Mouse (Mus musculus) thymus, adult 2 months (tissue): ENCODE measurements around the gene Lrrc1. TPM values are rescaled to one million over a fixed set of nuclear protein-coding genes. Genes with fewer than 3 reads are reported as not detected.

Source experiments
- DNase-seq: peaks from one replicate; pipeline ENCODE4 v3.0.0; 2021
- H3K27ac ChIP-seq: fragments of 200-500 bp; 2 replicates; pipeline ENCODE4 v1.5.1; 2012; ENCODE audit warnings: low read length, control low read depth; ENCODE audit not compliant: control insufficient read depth, insufficient read depth
- H3K27me3 ChIP-seq: fragments of 200-500 bp; 2 replicates; pipeline ENCODE4 v1.6.1; 2012; ENCODE audit warnings: mild to moderate bottlenecking, low read length, moderate library complexity, mixed read lengths; ENCODE audit not compliant: control insufficient read depth, insufficient read depth
- H3K36me3 ChIP-seq: fragments of 200-500 bp; 2 replicates; pipeline ENCODE4 v1.6.1; 2012; ENCODE audit warnings: mild to moderate bottlenecking, low read length, moderate library complexity; ENCODE audit not compliant: control insufficient read depth, insufficient read depth
- H3K4me1 ChIP-seq: fragments of 200-500 bp; replicated peaks from 2 replicates; pipeline ENCODE4 v1.6.1; 2012; ENCODE audit warnings: low read length; ENCODE audit not compliant: control insufficient read depth, insufficient read depth
- H3K4me3 ChIP-seq: fragments of 200-500 bp; 2 replicates; pipeline ENCODE4 v1.5.1; 2012; ENCODE audit warnings: mild to moderate bottlenecking, low read length, control low read depth, moderate library complexity; ENCODE audit not compliant: control insufficient read depth, insufficient read depth
- CTCF ChIP-seq: fragments of 200-500 bp; IDR thresholded peaks from 2 replicates; pipeline ENCODE4 v1.5.1; 2012; ENCODE audit warnings: mild to moderate bottlenecking, control low read depth, low read length, moderate library complexity, borderline replicate concordance; ENCODE audit not compliant: control insufficient read depth, poor library complexity, insufficient read depth; ENCODE audit errors: extremely low read depth
- POLR2A ChIP-seq: fragments of 200-500 bp; IDR thresholded peaks from 2 replicates; pipeline ENCODE4 v1.6.1; 2012; ENCODE audit warnings: mild to moderate bottlenecking, low read length, control low read depth, moderate library complexity; ENCODE audit not compliant: control insufficient read depth, poor library complexity, insufficient read depth; ENCODE audit errors: extremely low read depth
- WGBS: fragments of 180-500 bp; shearing (Covaris S2); methylation state at CpG from one replicate; pipeline ENCODE4 v1.1.7; 2018; 5-methylcytosine and 5-hydroxymethylcytosine counted together
- polyA plus RNA-seq: library from polyadenylated mRNA; depleted of rRNA; stranded (reverse); fragments of >200 nt; gene quantifications from 2 replicates; pipeline ENCODE4 v1.2.3, GENCODE M21; 2012

Gene Lrrc1
- polyA plus RNA-seq, 1 experiment = 51.3 TPM

GRCm38 (mm10) chr9:77568789-77569506 lies 24.3 kb upstream of the Lrrc1 start:
- Histone ChIP-seq H3K36me3 (no peaks in the 10 kb centered on the region), H3K4me3 (no peak overlapping the region), H3K27me3 (no peaks in the 10 kb centered on the region), H3K27ac (no peak overlapping the region), H3K4me1 (no peaks in the 10 kb centered on the region)
- DNase-seq = no peak
- 92% methylated on average over 13 of the region's 13 CpGs for WGBS
- TF ChIP-seq POLR2A (no peak), CTCF (no peak)

- Histone ChIP-seq H3K27ac (no peak overlapping the region), H3K36me3 (no peaks in the 10 kb centered on the region), H3K4me3 (no peak overlapping the region), H3K4me1 (no peaks in the 10 kb centered on the region), H3K27me3 (no peaks in the 10 kb centered on the region)
- TF ChIP-seq POLR2A (no peak), CTCF (no peak)
- no peak for DNase-seq
Measured at GRCm38 (mm10) chr9:77561827-77562226, 17.2 kb upstream of the Lrrc1 start.

GRCm38 (mm10) chr9:77557963-77558362 lies 13.3 kb upstream of the Lrrc1 start:
- no peak for DNase-seq
- 57% methylated on average over 3 of the region's 3 CpGs for WGBS
- TF ChIP-seq CTCF = no peak
- no peak for TF ChIP-seq POLR2A
- Histone ChIP-seq H3K4me1 (0 out of 2 replicates have a peak, but pooled peaks cover 2% of the 10 kb centered on the region), H3K27ac (no peak overlapping the region), H3K27me3 (no peaks in the 10 kb centered on the region), H3K36me3 (no peaks in the 10 kb centered on the region), H3K4me3 (no peak overlapping the region)

- no peak overlapping the region for H3K4me3 ChIP-seq
- H3K36me3 ChIP-seq = no peaks in the 10 kb centered on the region
- no peak overlapping the region for H3K27ac ChIP-seq
- no peaks in the 10 kb centered on the region for H3K27me3 ChIP-seq
- no peak for DNase-seq
- 94% methylated on average over 4 of the region's 4 CpGs for WGBS
- no peak for TF ChIP-seq POLR2A
- no peak for TF ChIP-seq CTCF
- H3K4me1 ChIP-seq = 0 out of 2 replicates have a peak, but pooled peaks cover 2% of the 10 kb centered on the region
Measured at GRCm38 (mm10) chr9:77557181-77557580, 12.5 kb upstream of the Lrrc1 start.

GRCm38 (mm10) chr9:77556435-77556834 lies 11.8 kb upstream of the Lrrc1 start:
- TF ChIP-seq CTCF (no peak), POLR2A (no peak)
- 94% methylated on average over 9 of the region's 9 CpGs for WGBS
- no peak overlapping the region for H3K4me3 ChIP-seq
- H3K27me3 ChIP-seq = no peaks in the 10 kb centered on the region
- 0 out of 2 replicates have a peak, but pooled peaks cover 2% of the 10 kb centered on the region for H3K4me1 ChIP-seq
- H3K36me3 ChIP-seq = no peaks in the 10 kb centered on the region
- DNase-seq = no peak
- H3K27ac ChIP-seq = no peak overlapping the region

GRCm38 (mm10) chr9:77553465-77553864 lies 8.8 kb upstream of the Lrrc1 start:
- H3K4me1 ChIP-seq = 0 out of 2 replicates have a peak, but pooled peaks cover 2% of the 10 kb centered on the region
- DNase-seq = no peak
- no peak overlapping the region for H3K27ac ChIP-seq
- no peak overlapping the region for H3K4me3 ChIP-seq
- TF ChIP-seq CTCF (no peak), POLR2A (no peak)
- 80% methylated on average over 2 of the region's 2 CpGs for WGBS
- H3K27me3 ChIP-seq = no peaks in the 10 kb centered on the region
- no peaks in the 10 kb centered on the region for H3K36me3 ChIP-seq
